Mouse (Mus musculus) ES-E14 (cell line): ENCODE results near the gene Slc35f1. TPM values are rescaled to one million over a fixed set of nuclear protein-coding genes. Genes with fewer than 3 reads are reported as not detected.

Experiments used
- DNase-seq: peaks from one replicate; pipeline ENCODE4 v3.0.0-alpha.2; 2013; ENCODE audit warnings: low read depth, low spot score
- H3K27ac ChIP-seq: 2 replicates; pipeline ENCODE4 v1.5.1; 2012; ENCODE audit warnings: low read depth, mild to moderate bottlenecking, low read length, moderate library complexity, mixed read lengths; ENCODE audit not compliant: poor library complexity, insufficient read depth, severe bottlenecking
- H3K36me3 ChIP-seq: 2 replicates; pipeline ENCODE4 v1.6.1; 2012; ENCODE audit warnings: mild to moderate bottlenecking, low read length, moderate library complexity, mixed read lengths; ENCODE audit not compliant: control insufficient read depth, poor library complexity, insufficient read depth, severe bottlenecking
- H3K4me1 ChIP-seq, 2 experiments: fragments of 150-350 bp in 1 of 2; sonication (generic) in 1 of 2; 2 replicates each; pipeline ENCODE4 v1.6.1; 2012; ENCODE audit warnings: low read length in 2 of 2, mild to moderate bottlenecking in 1 of 2, mixed read lengths in 1 of 2; ENCODE audit not compliant: control insufficient read depth in 2 of 2, insufficient read depth in 2 of 2, poor library complexity in 1 of 2
- H3K4me3 ChIP-seq, 2 experiments: fragments of 150-350 bp in 1 of 2; sonication (generic) in 1 of 2; 2 replicates each; pipeline ENCODE4 v1.5.1; 2012; ENCODE audit warnings: low read length in 2 of 2, low read depth in 1 of 2, mild to moderate bottlenecking in 1 of 2, mixed read lengths in 1 of 2; ENCODE audit not compliant: insufficient read depth in 1 of 2, poor library complexity in 1 of 2, severe bottlenecking in 1 of 2
- H3K9ac ChIP-seq: 2 replicates; pipeline ENCODE4 v1.6.1; 2012; ENCODE audit warnings: low read depth, mild to moderate bottlenecking, low read length, mixed read lengths; ENCODE audit not compliant: poor library complexity, insufficient read depth, severe bottlenecking
- H3K9me3 ChIP-seq: fragments of 150-350 bp; sonication (generic); 2 replicates; pipeline ENCODE4 v1.6.1; 2012; ENCODE audit warnings: low read depth, mild to moderate bottlenecking, low read length; ENCODE audit not compliant: control insufficient read depth, insufficient read depth
- CHD2 ChIP-seq: IDR thresholded peaks from 2 replicates; pipeline ENCODE4 v1.6.1; 2014; ENCODE audit warnings: mild to moderate bottlenecking, low read depth, low read length, inconsistent platforms
- HCFC1 ChIP-seq: IDR thresholded peaks from 2 replicates; pipeline ENCODE4 v1.6.1; 2012; ENCODE audit warnings: low read length, inconsistent platforms, borderline replicate concordance; ENCODE audit not compliant: insufficient read depth
- MAFK ChIP-seq: IDR thresholded peaks from 2 replicates; pipeline ENCODE4 v1.6.1; 2014; ENCODE audit warnings: mild to moderate bottlenecking, low read depth, low read length, inconsistent platforms; ENCODE audit not compliant: insufficient read depth
- ZC3H11A ChIP-seq: IDR thresholded peaks from 2 replicates; pipeline ENCODE4 v1.6.1; 2012; ENCODE audit warnings: low read depth, mild to moderate bottlenecking, inconsistent platforms, low read length, borderline replicate concordance
- ZNF384 ChIP-seq: IDR thresholded peaks from 2 replicates; pipeline ENCODE4 v1.6.1; 2012; ENCODE audit warnings: low read depth, low read length, inconsistent platforms
- in situ Hi-C, 2 experiments: fragments of 600-800 bp; cut with MboI; formaldehyde crosslinking; loops; one replicate each; pipeline ENCODE4 v1.15.1; 2025; ENCODE audit warnings: low sequenced_read_pairs in 2 of 2, inconsistent platforms in 1 of 2; ENCODE audit not compliant: unreplicated experiment in 2 of 2
- total RNA-seq: library from RNA; depleted of rRNA; stranded (reverse); fragments of 300-350 nt; gene quantifications from 2 replicates; pipeline ENCODE4 v1.2.3, GENCODE M21; 2012

The Slc35f1 gene
- total RNA-seq, 1 experiment = 0.80 TPM

DNA sequence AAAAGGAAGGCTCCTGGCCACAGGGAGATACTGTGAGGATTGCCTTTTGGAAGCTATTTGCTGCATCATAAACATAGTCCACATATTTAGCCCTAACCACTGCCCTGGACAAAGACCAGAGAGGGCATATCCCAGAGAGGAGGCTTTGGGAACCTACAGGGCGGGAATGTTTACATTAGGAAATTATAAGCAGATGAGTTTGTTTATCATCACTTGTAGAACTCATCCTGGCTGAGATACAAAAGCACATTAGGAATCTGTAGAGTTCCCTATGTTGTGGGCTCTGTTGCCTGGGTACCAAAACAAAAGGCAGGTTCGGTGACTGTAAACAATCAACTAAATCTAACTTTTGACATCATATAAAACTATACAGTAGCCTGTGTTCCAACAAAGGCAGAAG is 467.4 kb downstream of the Slc35f1 start:
- H3K4me3 ChIP-seq = no peak overlapping the region
- H3K27ac ChIP-seq = no peak overlapping the region
- no peak for DNase-seq
- in situ Hi-C loops = no loop called here
- no peaks in the 10 kb centered on the region for H3K36me3 ChIP-seq
- H3K9ac ChIP-seq = no peak overlapping the region
- TF ChIP-seq HCFC1 (no peak), CHD2 (no peak), ZNF384 (no peak), MAFK (no peak), ZC3H11A (no peak)
- H3K9me3 ChIP-seq = no peaks in the 10 kb centered on the region
- 0 out of 4 replicates have a peak, but pooled peaks cover 0 to 2% of the 10 kb centered on the region in 2 experiments for H3K4me1 ChIP-seq
